21 mouse cellular contexts compared by ENCODE assay signal in genomic region chr6:91392475-91393174, GRCm38 (mm10). TPM values are rescaled to one million over a fixed set of nuclear protein-coding genes. Genes with fewer than 3 reads are reported as not detected.
"Had no signal": no experiment of that assay in that cellular context is flagged by ENCODE, and none has a peak within 500 bp of the region (broad histone marks: within the 10 kb centered on the region; RNA-seq: fewer than 3 reads in every experiment).

No protein-coding gene starts in this region.

- H3K4me3 ChIP-seq: liver, embryonic 15.5 days; lung, embryonic 15.5 days; megakaryocyte, embryonic 14.5 days; midbrain, embryonic 13.5 days; midbrain, embryonic 15.5 days; neural tube, embryonic 12.5 days; stomach, embryonic 15.5 days had no signal

- H3K27ac ChIP-seq: liver, embryonic 15.5 days; lung, embryonic 15.5 days; macrophage; midbrain, embryonic 13.5 days; midbrain, embryonic 15.5 days; neural tube, embryonic 12.5 days; stomach, embryonic 15.5 days; stomach, postnatal 0 days had no signal

- H3K27me3 ChIP-seq: liver, embryonic 15.5 days; lung, embryonic 15.5 days; midbrain, embryonic 13.5 days; midbrain, embryonic 15.5 days; neural tube, embryonic 12.5 days; stomach, embryonic 15.5 days had no signal

- H3K4me2 ChIP-seq: liver, embryonic 15.5 days; lung, embryonic 15.5 days; midbrain, embryonic 11.5 days; midbrain, embryonic 13.5 days; midbrain, embryonic 15.5 days; neural tube, embryonic 12.5 days; stomach, embryonic 15.5 days had no signal

- H3K4me1 ChIP-seq: liver, embryonic 15.5 days; megakaryocyte, embryonic 14.5 days; midbrain, embryonic 13.5 days; midbrain, embryonic 15.5 days; neural tube, embryonic 12.5 days; stomach, embryonic 15.5 days had no signal

- ATAC-seq: lung, postnatal 0 days; midbrain, embryonic 13.5 days; midbrain, embryonic 15.5 days had no signal

- H3K9ac ChIP-seq: liver, embryonic 15.5 days; liver, postnatal 0 days; lung, embryonic 15.5 days; midbrain, embryonic 13.5 days; midbrain, embryonic 15.5 days; neural tube, embryonic 12.5 days; stomach, embryonic 15.5 days had no signal

- H3K9me3 ChIP-seq: liver, embryonic 15.5 days; lung, embryonic 15.5 days; midbrain, embryonic 13.5 days; midbrain, embryonic 15.5 days; neural tube, embryonic 12.5 days; stomach, embryonic 15.5 days had no signal

- DNase-seq: liver, postnatal 0 days; lung, adult 2 months; lung, postnatal 14 days; lung, postnatal 36 days; right cerebral cortex, postnatal 14 days; thymus, postnatal 25 days had no signal

- H3K36me3 ChIP-seq: liver, embryonic 15.5 days; lung, embryonic 15.5 days; midbrain, embryonic 15.5 days; stomach, embryonic 15.5 days had no signal

RNA-seq across cellular contexts. Expression of gene Wnt7a, which starts 18.5 kb away (rescaled TPM):
- total RNA-seq: megakaryocyte progenitor cell, adult 5-6 weeks; monocyte, adult 5-6 weeks; neutrophil, adult 5-6 weeks had no signal
- polyA plus RNA-seq: liver, embryonic 15.5 days; macrophage; stomach, postnatal 0 days; urinary bladder, adult 2 months had no signal
